In genomic region chr6:128015304-128015703, GRCm38 (mm10) we compare ENCODE assay signal across 26 mouse cellular contexts.
DNase-seq lines count a peak whose midpoint lies in the region; ATAC-seq lines count a peak whose summit lies in the region.
"Had no signal": no experiment of that assay in that cellular context is flagged by ENCODE, and none has a peak within 500 bp of the region (broad histone marks: within the 10 kb centered on the region; RNA-seq: fewer than 3 reads in every experiment).

No protein-coding gene starts in this region.

- H3K36me3 ChIP-seq in heart, embryonic 10.5 days, result peaks cover 12% of the 10 kb centered on the region
- no peaks in the 10 kb centered on the region for H3K36me3 ChIP-seq in heart, embryonic 15.5 days
- H3K36me3 ChIP-seq in midbrain, embryonic 16.5 days (ENCODE audit: control insufficient read depth, insufficient read depth, low read length), result no peaks in the 10 kb centered on the region
- no peaks in the 10 kb centered on the region for H3K36me3 ChIP-seq in midbrain, embryonic 14.5 days (ENCODE audit: control insufficient read depth, insufficient read depth, low read length)
- no peaks in the 10 kb centered on the region for H3K36me3 ChIP-seq in neural tube, embryonic 15.5 days
- H3K36me3 ChIP-seq: kidney, embryonic 15.5 days; limb, embryonic 13.5 days; lung, embryonic 15.5 days; midbrain, embryonic 12.5 days had no signal

- H3K4me1 ChIP-seq in heart, embryonic 10.5 days, result peaks cover 82% of the 10 kb centered on the region
- peaks cover 68% of the 10 kb centered on the region for H3K4me1 ChIP-seq in heart, embryonic 15.5 days (replicated peaks)
- H3K4me1 ChIP-seq in midbrain, embryonic 16.5 days (ENCODE audit: control insufficient read depth, insufficient read depth, low read length), result peaks cover 11% of the 10 kb centered on the region
- peaks cover 15% of the 10 kb centered on the region for H3K4me1 ChIP-seq in midbrain, embryonic 14.5 days (ENCODE audit: control insufficient read depth, insufficient read depth, low read length)
- peaks cover 51% of the 10 kb centered on the region for H3K4me1 ChIP-seq in neural tube, embryonic 15.5 days

- H3K9ac ChIP-seq in heart, embryonic 15.5 days, result no peak overlapping the region
- no peak overlapping the region for H3K9ac ChIP-seq in midbrain, embryonic 16.5 days (ENCODE audit: low read depth, low read length)
- H3K9ac ChIP-seq in midbrain, embryonic 14.5 days (replicated peaks; ENCODE audit: low read length), result no peak overlapping the region
- no peak overlapping the region for H3K9ac ChIP-seq in neural tube, embryonic 15.5 days (replicated peaks)
- H3K9ac ChIP-seq: hindbrain, embryonic 14.5 days; kidney, embryonic 15.5 days; limb, embryonic 13.5 days; lung, embryonic 15.5 days; midbrain, embryonic 12.5 days had no signal

- 72% methylated on average over 7 of the region's 7 CpGs for WGBS in heart, embryonic 10.5 days
- 78% methylated on average over 7 of the region's 7 CpGs for WGBS in heart, embryonic 15.5 days
- 70% methylated on average over 7 of the region's 7 CpGs for WGBS in midbrain, embryonic 16.5 days
- 74% methylated on average over 7 of the region's 7 CpGs for WGBS in midbrain, embryonic 14.5 days
- WGBS in neural tube, embryonic 15.5 days, result 79% methylated on average over 7 of the region's 7 CpGs

- no peaks in the 10 kb centered on the region for H3K9me3 ChIP-seq in heart, embryonic 10.5 days
- no peaks in the 10 kb centered on the region for H3K9me3 ChIP-seq in heart, embryonic 15.5 days (replicated peaks)
- no peaks in the 10 kb centered on the region for H3K9me3 ChIP-seq in midbrain, embryonic 16.5 days (replicated peaks; ENCODE audit: control insufficient read depth, low read length, poor library complexity, severe bottlenecking)
- no peaks in the 10 kb centered on the region for H3K9me3 ChIP-seq in midbrain, embryonic 14.5 days (ENCODE audit: control insufficient read depth, low read length)
- no peaks in the 10 kb centered on the region for H3K9me3 ChIP-seq in neural tube, embryonic 15.5 days (replicated peaks)
- H3K9me3 ChIP-seq: kidney, embryonic 15.5 days; limb, embryonic 13.5 days; lung, embryonic 15.5 days; midbrain, embryonic 12.5 days had no signal

- ATAC-seq in heart, embryonic 15.5 days (replicated peaks; ENCODE audit: insufficient number of reproducible peaks, insufficient read depth, low FRiP score, low read depth), result no peak
- no peak for ATAC-seq in midbrain, embryonic 16.5 days
- no peak for ATAC-seq in midbrain, embryonic 14.5 days (ENCODE audit: low FRiP score, low TSS enrichment)
- ATAC-seq in neural tube, embryonic 15.5 days (ENCODE audit: low FRiP score), result no peak
- ATAC-seq: activated CD4-positive, CD25-positive, alpha-beta regulatory T cell, adult 4 months; CD4-positive, CD25-positive, alpha-beta regulatory T cell, adult 4 months; forebrain, embryonic 16.5 days had no signal

- peak overlapping the region; percentile 82; the same call in 1 of the 2 replicates for H3K27ac ChIP-seq in heart, embryonic 10.5 days
- H3K27ac ChIP-seq in heart, embryonic 15.5 days, result 0 out of 2 replicates have a peak overlapping the region, but pooled peaks have one; percentile 38
- H3K27ac ChIP-seq in midbrain, embryonic 16.5 days (ENCODE audit: low read length), result 0 out of 2 replicates have a peak overlapping the region, but pooled peaks have one; percentile 25
- H3K27ac ChIP-seq in midbrain, embryonic 14.5 days (replicated peaks; ENCODE audit: low read depth, low read length), result no peak overlapping the region
- H3K27ac ChIP-seq in neural tube, embryonic 15.5 days (replicated peaks), result 0 out of 2 replicates have a peak overlapping the region, but pooled peaks have one; percentile 4
- H3K27ac ChIP-seq: gastrocnemius, adult 2 months; hindbrain, embryonic 14.5 days; kidney, embryonic 15.5 days; limb, embryonic 13.5 days; lung, embryonic 15.5 days; midbrain, embryonic 12.5 days had no signal

- H3K27me3 ChIP-seq in heart, embryonic 10.5 days (ENCODE audit: insufficient read depth, poor library complexity, severe bottlenecking), result no peaks in the 10 kb centered on the region
- H3K27me3 ChIP-seq in heart, embryonic 15.5 days, result no peaks in the 10 kb centered on the region
- H3K27me3 ChIP-seq in midbrain, embryonic 16.5 days (ENCODE audit: control insufficient read depth, insufficient read depth, low read depth, low read length), result no peaks in the 10 kb centered on the region
- H3K27me3 ChIP-seq in midbrain, embryonic 14.5 days (ENCODE audit: control insufficient read depth, insufficient read depth, low read length), result no peaks in the 10 kb centered on the region
- H3K27me3 ChIP-seq in neural tube, embryonic 15.5 days (replicated peaks), result no peaks in the 10 kb centered on the region
- H3K27me3 ChIP-seq: kidney, embryonic 15.5 days; limb, embryonic 13.5 days; lung, embryonic 15.5 days had no signal

- no peak overlapping the region for H3K4me2 ChIP-seq in heart, embryonic 15.5 days
- no peak overlapping the region for H3K4me2 ChIP-seq in midbrain, embryonic 16.5 days (ENCODE audit: low read length)
- H3K4me2 ChIP-seq in midbrain, embryonic 14.5 days (ENCODE audit: low read length), result no peak overlapping the region
- H3K4me2 ChIP-seq in neural tube, embryonic 15.5 days, result no peak overlapping the region
- H3K4me2 ChIP-seq: hindbrain, embryonic 14.5 days; kidney, embryonic 15.5 days; limb, embryonic 13.5 days; liver, embryonic 11.5 days; lung, embryonic 15.5 days; midbrain, embryonic 12.5 days had no signal

- H3K4me3 ChIP-seq in heart, embryonic 10.5 days, result no peak overlapping the region
- no peak overlapping the region for H3K4me3 ChIP-seq in heart, embryonic 15.5 days
- H3K4me3 ChIP-seq in midbrain, embryonic 16.5 days (ENCODE audit: low read depth, low read length), result no peak overlapping the region
- no peak overlapping the region for H3K4me3 ChIP-seq in midbrain, embryonic 14.5 days (replicated peaks; ENCODE audit: low read depth, low read length)
- H3K4me3 ChIP-seq in neural tube, embryonic 15.5 days (replicated peaks), result no peak overlapping the region
- H3K4me3 ChIP-seq: erythroblast, embryonic 14.5 days; gastrocnemius, adult 2 months; kidney, embryonic 15.5 days; limb, embryonic 13.5 days; lung, embryonic 15.5 days; midbrain, embryonic 12.5 days had no signal

- no peak for DNase-seq in heart, embryonic 10.5 days (ENCODE audit: low spot score)
- DNase-seq in heart, postnatal 25 days (ENCODE audit: low spot score), result no peak
- no peak for DNase-seq in heart, postnatal 10 days
- no peak for DNase-seq in midbrain, embryonic 14.5 days
- DNase-seq: adrenal gland, adult 2 months; adrenal gland, postnatal 36 days; cerebellum, postnatal 10 days; gastrocnemius, adult 2 months; gastrocnemius, postnatal 36 days; kidney, adult 18-20 months; kidney, postnatal 25 days; thymus, adult 2 months; thymus, postnatal 36 days had no signal

- intact Hi-C loops in heart, postnatal 25 days (cut with DNase I), result no loop called here
- intact Hi-C loops in heart, postnatal 10 days (cut with DNase I), result no loop called here
